Mouse (Mus musculus) spleen, adult 2 months (tissue): Measurements from ENCODE around the gene Sdr9c7.

Experiments used
- CTCF ChIP-seq: fragments of 200-500 bp; IDR thresholded peaks from 2 replicates; pipeline ENCODE4 v1.5.1; 2011; ENCODE audit warnings: mild to moderate bottlenecking, inconsistent platforms; ENCODE audit not compliant: insufficient read depth, insufficient read length, insufficient replicate concordance; ENCODE audit errors: extremely low read depth
- POLR2A ChIP-seq: fragments of 200-500 bp; IDR thresholded peaks from 2 replicates; pipeline ENCODE4 v1.6.1; 2011; ENCODE audit warnings: low read depth, low read length, inconsistent platforms

DNA sequence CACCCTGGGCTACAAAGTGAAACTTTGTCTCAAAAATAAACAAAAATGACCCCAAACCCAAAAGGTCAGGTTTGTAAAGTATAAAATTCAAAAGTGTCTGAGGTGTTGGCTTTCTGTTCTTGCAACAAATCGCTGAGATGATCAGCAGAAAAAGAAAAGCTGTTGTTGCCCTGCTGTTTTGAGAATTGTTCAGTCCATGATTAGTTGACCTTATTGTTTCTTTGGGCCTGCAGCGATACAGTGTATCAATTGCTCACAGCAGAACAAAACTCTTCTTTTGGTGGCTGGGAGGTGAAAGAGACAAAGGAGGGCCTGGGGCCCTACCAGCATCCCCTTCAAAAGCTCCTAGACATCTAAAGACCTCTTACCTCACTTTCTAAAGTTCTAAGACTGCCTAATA, 7.8 kb downstream of the Sdr9c7 start:
- no peak for TF ChIP-seq POLR2A
- no peak for TF ChIP-seq CTCF
